Mouse (Mus musculus) regulatory T cell (primary cell): Measurements from ENCODE around the gene Ifna7.

Source experiments
- in situ Hi-C: fragments of 300-600 bp; cut with MboI, MseI; formaldehyde crosslinking; loops from one replicate; pipeline ENCODE4 v1.15.1; 2025; ENCODE audit warnings: high pct_unique_total_duplicates

Ifna7 gene

GRCm38 (mm10) chr4:88840058-88840457 is 24.0 kb downstream of the Ifna7 start:
- in situ Hi-C loops = no loop called here

- in situ Hi-C loops = no loop called here
These were observed 25.4 kb downstream of the Ifna7 start, which contains the start of gene Ifna4 for GRCm38 (mm10) chr4:88841438-88841911. Gene Ifna4, plus strand, starts transcription at chr4:88841861.

GRCm38 (mm10) chr4:88845334-88845733 is 29.3 kb downstream of the Ifna7 start:
- in situ Hi-C loops = no loop called here

- in situ Hi-C loops = loop anchor here (25.0 kb wide), 1 partner anchor 463 kb away; the partner anchor contains the start of gene Cdkn2b
These were observed 33.7 kb downstream of the Ifna7 start, which contains the start of gene Ifna1 for GRCm38 (mm10) chr4:88849698-88850097. Gene Ifna1, plus strand, starts transcription at chr4:88850087.

- in situ Hi-C loops = loop anchor here (25.0 kb wide), 1 partner anchor 461 kb away; the partner anchor contains the start of gene Cdkn2b
These were observed 35.2 kb downstream of the Ifna7 start for GRCm38 (mm10) chr4:88851026-88851763.

- in situ Hi-C loops = loop anchor here (25.0 kb wide), 1 partner anchor 453 kb away; the partner anchor contains the start of gene Cdkn2b
These were observed 43.2 kb downstream of the Ifna7 start for GRCm38 (mm10) chr4:88859214-88859613.

- in situ Hi-C loops = loop anchor here (25.0 kb wide), 1 partner anchor 449 kb away; the partner anchor contains the start of gene Cdkn2b
These were observed 47.3 kb downstream of the Ifna7 start for GRCm38 (mm10) chr4:88863309-88863708.

GRCm38 (mm10) chr4:88864599-88864998 is 48.6 kb downstream of the Ifna7 start:
- in situ Hi-C loops = loop anchor here (25.0 kb wide), 1 partner anchor 448 kb away; the partner anchor contains the start of gene Cdkn2b

- in situ Hi-C loops = loop anchor here (25.0 kb wide), 1 partner anchor 447 kb away; the partner anchor contains the start of gene Cdkn2b
These were observed 49.1 kb downstream of the Ifna7 start for GRCm38 (mm10) chr4:88865011-88865569.
